Mouse (Mus musculus) liver, embryonic 13.5 days (tissue): ENCODE results near the gene Tns3. TPM values are rescaled to one million over a fixed set of nuclear protein-coding genes. Genes with fewer than 3 reads are reported as not detected.
"Not testable (repeated sequence)": the region's sequence is repeated elsewhere in the genome, so short reads cannot be mapped to it uniquely, and the experiment has no call there.

Experiments
- ATAC-seq: fragments of 200-750 bp; cut with Nextera tagmentation; 2 replicates; pipeline ENCODE4 v1.8.0; 2017; ENCODE audit warnings: low read depth, mild to moderate bottlenecking, moderate number of reproducible peaks, moderate library complexity
- DNase-seq: peaks from one replicate; pipeline ENCODE4 v3.0.0; 2022
- H3K27ac ChIP-seq: fragments of 300-500 bp; sonication (generic); 2 replicates; pipeline ENCODE4 v1.5.1; 2015; ENCODE audit warnings: moderate library complexity, mild to moderate bottlenecking, inconsistent platforms
- H3K27me3 ChIP-seq: fragments of 300-500 bp; sonication (generic); 2 replicates; pipeline ENCODE4 v1.6.1; 2015; ENCODE audit warnings: mild to moderate bottlenecking, inconsistent platforms
- H3K36me3 ChIP-seq: fragments of 300-500 bp; sonication (generic); 2 replicates; pipeline ENCODE4 v1.6.1; 2015; ENCODE audit warnings: mild to moderate bottlenecking, inconsistent platforms
- H3K4me1 ChIP-seq: fragments of 300-500 bp; sonication (generic); replicated peaks from 2 replicates; pipeline ENCODE4 v1.6.1; 2015; ENCODE audit warnings: inconsistent platforms
- H3K4me2 ChIP-seq: fragments of 300-500 bp; sonication (generic); 2 replicates; pipeline ENCODE4 v1.6.1; 2015; ENCODE audit warnings: inconsistent platforms, mild to moderate bottlenecking, moderate library complexity
- H3K4me3 ChIP-seq: fragments of 300-500 bp; sonication (generic); replicated peaks from 2 replicates; pipeline ENCODE4 v1.5.1; 2015; ENCODE audit warnings: mild to moderate bottlenecking, inconsistent platforms
- H3K9ac ChIP-seq: fragments of 300-500 bp; sonication (generic); 2 replicates; pipeline ENCODE4 v1.6.1; 2015; ENCODE audit warnings: mild to moderate bottlenecking, inconsistent platforms
- H3K9me3 ChIP-seq: fragments of 300-500 bp; sonication (generic); replicated peaks from 2 replicates; pipeline ENCODE4 v1.6.1; 2016; ENCODE audit warnings: inconsistent platforms
- WGBS: fragments of 180-500 bp; shearing (Covaris S2); methylation state at CpG from one replicate; pipeline ENCODE4 v1.1.7; 2015; ENCODE audit not compliant: insufficient replicate concordance; 5-methylcytosine and 5-hydroxymethylcytosine counted together
- polyA plus RNA-seq: library from polyadenylated mRNA; unstranded; fragments of >200 nt; fragmentation: Nextera tagmentation; extraction: Ambion mirVana; gene quantifications from 2 replicates; pipeline ENCODE4 v1.2.1, GENCODE M21; 2015

The Tns3 gene
- polyA plus RNA-seq, 1 experiment from 2014 or later: 2.8 TPM

DNA sequence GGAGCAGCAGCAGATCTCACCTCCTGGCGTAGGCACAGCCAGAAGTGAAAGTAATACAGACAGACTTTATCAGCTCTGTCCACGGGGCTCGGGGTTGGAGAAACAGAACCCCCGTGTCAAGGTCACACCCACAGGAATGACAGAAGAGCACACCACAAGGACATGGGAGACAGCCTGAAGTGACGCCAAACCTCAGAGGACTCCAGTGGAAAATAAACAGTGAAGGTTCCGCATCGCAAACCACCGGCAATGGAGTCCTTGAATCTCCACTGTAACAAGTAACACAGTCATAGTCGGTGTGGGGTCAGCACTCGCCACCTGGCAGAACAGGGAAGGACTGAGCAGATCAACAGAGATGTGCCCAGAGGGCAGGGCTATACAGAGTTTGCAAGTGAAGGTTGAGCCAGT lies 35.5 kb downstream of the Tns3 start:
- Histone ChIP-seq H3K9ac (no peak overlapping the region), H3K9me3 (no peaks in the 10 kb centered on the region), H3K27ac (no peak overlapping the region), H3K27me3 (peaks cover 23% of the 10 kb centered on the region), H3K36me3 (no peaks in the 10 kb centered on the region), H3K4me2 (peak overlapping the region; percentile 41), H3K4me1 (peaks cover 20% of the 10 kb centered on the region), H3K4me3 (peak overlapping the region; percentile 22; the same call in 1 of the 2 replicates)
- 31% methylated on average over 10 of the region's 10 CpGs for WGBS
- DNase-seq (no peak), ATAC-seq (peak; percentile 33; the same call in 1 of the 2 replicates)

DNA sequence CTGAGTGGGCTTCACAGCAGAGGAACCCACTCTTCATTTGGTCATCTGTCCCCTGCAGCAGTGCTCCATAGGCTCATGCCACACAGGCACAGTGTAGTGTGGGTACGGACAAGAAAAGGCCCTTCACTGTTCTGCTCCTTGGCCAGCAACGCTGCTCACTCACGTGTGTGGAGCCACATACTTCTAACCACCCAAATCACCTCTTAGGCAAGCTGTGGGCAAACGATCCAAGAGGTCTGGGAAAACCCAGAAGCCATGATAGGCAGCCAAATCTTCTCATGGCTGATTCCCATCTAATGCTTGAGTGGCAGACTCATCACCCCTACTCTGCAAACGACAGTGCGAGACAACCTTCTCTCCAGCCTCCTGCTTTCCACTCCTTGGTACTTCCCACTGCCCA lies 37.2 kb downstream of the Tns3 start:
- H3K4me3 ChIP-seq: no peak overlapping the region
- ATAC-seq (no peak), DNase-seq (no peak)
- WGBS: 71% methylated on average over 6 of the region's 6 CpGs
- H3K36me3 ChIP-seq: no peaks in the 10 kb centered on the region
- peaks cover 20% of the 10 kb centered on the region for H3K4me1 ChIP-seq
- no peak overlapping the region for H3K9ac ChIP-seq
- peaks cover 39% of the 10 kb centered on the region for H3K27me3 ChIP-seq
- no peaks in the 10 kb centered on the region for H3K9me3 ChIP-seq
- H3K27ac ChIP-seq: no peak overlapping the region
- no peak overlapping the region for H3K4me2 ChIP-seq

DNA sequence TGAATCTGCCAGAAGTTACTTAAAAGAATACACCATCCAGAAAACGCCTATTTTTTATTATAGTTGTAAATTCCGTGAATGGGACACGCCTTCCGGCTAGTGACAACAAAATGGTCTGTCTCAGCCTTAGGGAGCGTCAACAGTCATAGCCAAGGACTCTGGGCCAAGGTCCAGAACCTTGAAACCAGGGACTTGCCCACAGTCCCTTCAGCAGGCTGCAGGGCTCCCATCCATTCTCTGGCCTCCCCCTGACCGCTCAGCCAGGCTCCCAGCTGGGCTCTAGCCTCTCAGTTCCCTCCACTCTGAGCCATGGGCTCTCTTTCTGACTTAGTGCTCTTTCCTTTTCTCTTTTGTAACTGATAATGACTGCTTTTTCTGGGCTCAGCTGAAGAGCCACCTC lies 37.6 kb downstream of the Tns3 start:
- peaks cover 20% of the 10 kb centered on the region for H3K4me1 ChIP-seq
- ATAC-seq (no peak), DNase-seq (no peak)
- no peak overlapping the region for H3K4me2 ChIP-seq
- no peak overlapping the region for H3K9ac ChIP-seq
- H3K36me3 ChIP-seq: no peaks in the 10 kb centered on the region
- WGBS: 76% methylated on average over 6 of the region's 6 CpGs
- H3K4me3 ChIP-seq: no peak overlapping the region
- peaks cover 39% of the 10 kb centered on the region for H3K27me3 ChIP-seq
- H3K9me3 ChIP-seq: no peaks in the 10 kb centered on the region
- H3K27ac ChIP-seq: no peak overlapping the region

DNA sequence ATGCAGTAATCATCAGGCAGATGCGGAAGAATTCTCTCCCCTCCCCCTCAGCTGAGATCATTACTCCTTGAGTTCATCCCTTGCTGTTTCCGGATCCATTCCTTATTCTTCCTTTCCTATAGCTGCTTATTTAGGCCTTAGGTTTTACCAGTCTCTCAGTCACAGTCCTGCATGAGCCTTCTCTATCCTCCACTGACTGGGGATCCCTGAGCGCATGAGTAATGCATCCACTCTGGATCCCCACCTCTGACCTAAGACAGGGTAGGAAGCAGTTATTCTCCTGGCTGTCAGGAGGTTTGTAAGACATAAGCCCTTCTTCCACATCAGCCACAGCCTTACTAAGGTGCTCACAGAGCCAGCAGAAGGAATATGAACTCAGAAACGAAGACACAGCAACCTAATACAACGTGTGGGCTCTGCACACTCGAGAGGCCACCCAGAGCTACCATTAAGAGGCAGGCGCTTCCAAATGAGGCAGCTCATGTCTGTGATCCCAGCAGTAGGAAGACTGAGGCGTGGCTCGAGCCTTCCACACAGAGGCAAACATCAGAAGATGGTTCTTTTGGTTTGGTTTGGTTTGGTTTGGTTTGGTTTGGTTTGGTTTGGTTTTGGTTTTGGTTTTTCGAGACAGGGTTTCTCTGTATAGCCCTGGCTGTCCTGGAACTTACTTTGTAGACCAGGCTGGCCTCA lies 38.3 kb downstream of the Tns3 start:
- Histone ChIP-seq H3K9ac (no peak overlapping the region), H3K27me3 (peaks cover 39% of the 10 kb centered on the region), H3K4me3 (no peak overlapping the region), H3K36me3 (no peaks in the 10 kb centered on the region), H3K4me2 (no peak overlapping the region), H3K4me1 (peaks cover 20% of the 10 kb centered on the region), H3K27ac (no peak overlapping the region), H3K9me3 (no peaks in the 10 kb centered on the region)
- ATAC-seq (no peak), DNase-seq (no peak)
- WGBS: 65% methylated on average over 10 of the region's 10 CpGs

DNA sequence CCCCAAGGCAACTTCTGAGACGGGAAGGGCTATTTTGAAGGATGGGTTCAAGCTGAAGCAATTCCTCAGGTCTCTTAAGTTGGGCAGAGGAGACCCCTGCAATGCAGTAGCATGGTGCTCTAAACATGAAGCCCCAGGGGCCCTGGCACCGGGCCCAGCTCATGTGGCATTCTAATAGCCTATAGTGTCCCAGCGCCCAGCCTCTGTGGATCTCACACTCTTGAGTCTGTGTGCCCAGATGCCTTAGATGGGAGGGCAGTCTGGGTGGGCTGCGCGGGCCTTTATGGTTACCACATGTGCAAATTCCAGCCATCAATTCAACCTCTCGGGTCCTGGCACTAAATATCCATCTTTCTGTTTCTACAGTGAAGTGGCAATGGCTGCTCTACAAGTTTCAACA lies 38.9 kb downstream of the Tns3 start:
- no peak for DNase-seq
- Histone ChIP-seq H3K4me1 (peaks cover 20% of the 10 kb centered on the region), H3K4me3 (no peak overlapping the region), H3K9ac (no peak overlapping the region), H3K36me3 (no peaks in the 10 kb centered on the region), H3K27ac (no peak overlapping the region), H3K27me3 (peaks cover 39% of the 10 kb centered on the region), H3K9me3 (no peaks in the 10 kb centered on the region), H3K4me2 (no peak overlapping the region)
- ATAC-seq: no peak
- 68% methylated on average over 6 of the region's 6 CpGs for WGBS

DNA sequence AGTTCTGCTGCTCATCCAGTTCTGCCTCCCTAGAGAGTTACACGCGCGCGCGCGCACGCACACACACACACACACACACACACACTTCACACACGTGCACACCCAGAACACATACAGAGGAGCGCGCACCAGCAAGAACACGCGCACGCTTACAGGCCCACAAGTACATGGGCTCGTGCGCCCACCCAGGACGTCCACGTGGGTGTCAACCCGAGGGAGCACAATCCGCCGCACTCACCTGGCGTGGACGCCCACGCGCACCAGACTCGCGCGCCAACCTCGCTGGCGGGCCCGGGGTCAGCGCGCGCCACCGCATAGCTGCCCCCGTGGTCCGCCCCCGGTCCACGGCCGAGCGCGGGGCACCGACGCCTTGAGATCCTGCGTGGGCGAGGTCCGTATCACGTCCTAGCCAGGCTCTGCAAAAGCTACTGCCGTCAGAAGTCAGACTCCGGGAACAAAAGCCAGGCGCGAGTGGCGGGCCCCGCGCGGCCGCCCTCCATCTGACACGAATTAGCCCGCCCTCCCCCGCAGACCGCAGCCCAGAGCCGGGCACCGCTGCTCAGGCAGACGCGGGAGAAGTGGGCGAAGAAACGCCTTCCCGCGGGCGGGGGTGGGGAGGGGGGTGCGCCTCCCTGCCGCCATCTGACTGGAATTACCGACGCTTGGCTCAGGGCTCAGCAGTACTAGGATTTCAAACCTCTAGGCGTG lies 40.0 kb downstream of the Tns3 start:
- Histone ChIP-seq H3K27ac (no peak overlapping the region), H3K36me3 (no peaks in the 10 kb centered on the region), H3K4me1 (peaks cover 13% of the 10 kb centered on the region), H3K9me3 (no peaks in the 10 kb centered on the region), H3K9ac (peak overlapping the region; percentile 62), H3K27me3 (peaks cover 39% of the 10 kb centered on the region), H3K4me3 (peak overlapping the region; percentile 62), H3K4me2 (peak overlapping the region; percentile 78)
- 2% methylated on average over 72 of the region's 74 CpGs for WGBS
- no peak for DNase-seq
- no peak for ATAC-seq

DNA sequence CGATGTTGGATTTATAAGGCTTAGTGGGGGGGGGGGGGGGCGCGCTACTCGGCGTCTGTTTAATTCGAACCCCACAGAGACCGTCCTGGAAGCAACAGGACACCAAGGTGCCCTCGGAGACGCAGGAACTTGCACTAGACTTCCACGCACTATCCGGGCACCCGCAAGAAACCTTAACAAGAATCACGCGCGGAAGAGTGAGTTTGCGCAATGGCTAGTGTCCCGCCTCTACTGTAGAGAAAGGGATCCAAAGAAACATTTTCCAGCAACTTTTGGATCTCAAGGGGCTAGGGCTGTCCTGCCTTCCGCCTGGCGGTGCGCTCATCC lies 40.5 kb downstream of the Tns3 start:
- Histone ChIP-seq H3K4me2 (peak overlapping the region; percentile 78), H3K4me1 (peaks cover 7% of the 10 kb centered on the region), H3K9ac (peak overlapping the region; percentile 62; the same call in 1 of the 2 replicates), H3K4me3 (peak overlapping the region; percentile 62), H3K27ac (no peak overlapping the region), H3K27me3 (peaks cover 39% of the 10 kb centered on the region), H3K36me3 (no peaks in the 10 kb centered on the region), H3K9me3 (no peaks in the 10 kb centered on the region)
- 4% methylated on average over 20 of the region's 20 CpGs for WGBS
- no peak for ATAC-seq
- no peak for DNase-seq

DNA sequence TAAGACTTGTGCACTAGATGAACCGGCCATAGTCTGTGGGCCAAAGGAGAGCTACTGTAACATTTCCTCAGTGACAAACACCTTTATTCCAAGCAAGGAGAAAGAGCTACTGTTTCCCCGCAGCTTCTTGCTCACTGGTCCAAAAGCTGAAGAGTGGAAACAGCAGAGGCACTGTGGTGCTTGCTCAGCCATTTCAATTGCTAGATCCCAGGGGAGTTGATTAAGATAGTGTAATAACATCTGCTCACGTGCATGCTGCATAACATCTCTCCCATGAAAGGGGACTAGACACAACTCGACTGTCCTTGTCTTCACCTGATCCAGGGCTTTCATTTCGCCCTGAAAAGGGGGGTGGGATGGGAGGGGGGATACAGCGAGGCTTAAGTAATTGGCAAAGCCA lies 41.7 kb downstream of the Tns3 start:
- Histone ChIP-seq H3K27me3 (peaks cover 39% of the 10 kb centered on the region), H3K9ac (no peak overlapping the region), H3K4me1 (peaks cover 8% of the 10 kb centered on the region), H3K36me3 (no peaks in the 10 kb centered on the region), H3K9me3 (no peaks in the 10 kb centered on the region), H3K27ac (no peak overlapping the region), H3K4me2 (no peak overlapping the region), H3K4me3 (no peak overlapping the region)
- DNase-seq (no peak), ATAC-seq (no peak)
- WGBS: 51% methylated on average over 6 of the region's 6 CpGs

DNA sequence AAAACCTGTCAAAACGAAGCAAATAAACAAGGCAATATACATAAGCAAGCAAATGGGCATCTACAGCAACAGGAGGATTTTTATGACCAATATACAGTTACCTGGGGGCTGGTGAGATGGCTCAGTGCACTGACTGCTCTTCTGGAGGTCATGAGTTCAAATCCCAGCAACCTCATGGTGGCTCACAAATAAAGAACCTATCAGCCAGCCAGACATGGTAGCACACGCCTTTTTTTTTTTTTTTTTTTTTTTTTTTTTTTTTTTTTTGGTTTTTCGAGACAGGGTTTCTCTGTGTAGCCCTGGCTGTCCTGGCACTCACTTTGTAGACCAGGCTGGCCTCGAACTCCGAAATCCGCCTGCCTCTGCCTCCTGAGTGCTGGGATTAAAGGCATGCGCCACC lies 45.2 kb downstream of the Tns3 start:
- 70% methylated on average over 7 of the region's 7 CpGs for WGBS
- H3K4me1 ChIP-seq: peaks cover 13% of the 10 kb centered on the region
- ATAC-seq, H3K27ac ChIP-seq, H3K4me2 ChIP-seq, H3K9ac ChIP-seq, H3K9me3 ChIP-seq, H3K36me3 ChIP-seq, DNase-seq, H3K4me3 ChIP-seq: not testable (repeated sequence)
- H3K27me3 ChIP-seq: peaks cover 18% of the 10 kb centered on the region

DNA sequence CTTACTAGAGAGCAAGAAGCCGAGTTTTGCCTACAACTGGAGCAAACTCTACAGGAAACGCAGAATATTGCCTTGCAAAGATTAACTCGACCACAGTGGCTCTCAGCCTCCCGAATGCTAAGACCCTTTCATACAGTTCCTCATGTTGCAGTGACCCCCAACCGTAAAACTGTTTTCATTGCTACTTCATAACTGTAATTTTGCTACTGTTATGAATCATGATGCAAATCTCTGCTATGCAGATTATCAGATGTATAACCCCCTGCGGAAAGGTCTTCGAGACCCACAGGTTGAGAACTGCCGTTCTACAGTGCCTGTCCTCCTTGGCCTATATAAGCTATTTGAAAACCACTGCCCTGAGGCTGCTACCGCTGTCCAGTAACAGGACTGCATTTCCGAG lies 46.0 kb downstream of the Tns3 start:
- H3K27ac ChIP-seq: no peak overlapping the region
- 48% methylated on average over 10 of the region's 10 CpGs for WGBS
- DNase-seq (no peak), ATAC-seq (no peak)
- H3K27me3 ChIP-seq: peaks cover 10% of the 10 kb centered on the region
- H3K4me2 ChIP-seq: no peak overlapping the region
- H3K9ac ChIP-seq: no peak overlapping the region
- no peaks in the 10 kb centered on the region for H3K36me3 ChIP-seq
- peaks cover 11% of the 10 kb centered on the region for H3K4me1 ChIP-seq
- H3K9me3 ChIP-seq: no peaks in the 10 kb centered on the region
- H3K4me3 ChIP-seq: no peak overlapping the region

DNA sequence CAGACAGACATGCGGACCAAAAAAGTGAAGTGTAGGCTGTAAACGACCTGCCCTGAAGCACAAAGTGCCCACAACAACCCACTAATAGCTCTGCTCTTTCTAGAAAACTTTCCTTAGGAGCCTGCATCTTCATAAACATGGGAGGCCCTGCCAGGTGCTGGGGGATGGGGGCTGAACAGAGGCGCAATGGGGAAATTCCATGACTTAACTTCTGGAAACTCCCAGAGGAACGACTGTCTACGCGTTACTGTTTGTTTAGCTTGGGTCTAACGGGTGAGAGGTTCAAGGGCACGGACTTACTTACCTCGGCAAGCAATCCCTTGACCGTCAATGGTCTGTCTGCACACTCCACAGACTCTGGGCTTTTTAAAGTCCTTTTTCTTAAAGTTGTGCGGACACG lies 48.9 kb downstream of the Tns3 start:
- Histone ChIP-seq H3K9me3 (no peaks in the 10 kb centered on the region), H3K9ac (no peak overlapping the region), H3K36me3 (no peaks in the 10 kb centered on the region), H3K4me1 (peaks cover 11% of the 10 kb centered on the region), H3K27me3 (no peaks in the 10 kb centered on the region), H3K27ac (no peak overlapping the region), H3K4me2 (no peak overlapping the region), H3K4me3 (no peak overlapping the region)
- DNase-seq: no peak
- 68% methylated on average over 12 of the region's 12 CpGs for WGBS
- no peak for ATAC-seq

DNA sequence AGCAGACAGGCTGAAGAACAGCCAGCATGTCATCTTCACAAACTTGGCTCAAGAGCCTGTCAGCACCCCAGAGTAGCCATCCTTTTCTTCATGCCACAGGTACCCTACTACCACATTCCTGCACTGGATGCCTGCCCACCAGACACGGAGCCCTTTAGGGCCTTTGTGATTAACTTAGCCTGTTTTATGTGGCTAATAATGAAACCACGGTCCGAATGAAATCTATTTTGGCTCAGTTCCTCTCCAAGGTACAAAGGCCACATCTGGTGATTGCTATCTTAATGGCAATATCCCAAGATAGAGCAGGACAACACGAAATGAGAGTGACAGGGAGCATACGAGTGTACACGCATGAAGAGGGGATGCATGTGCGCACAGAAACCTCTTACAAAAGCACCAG lies 53.9 kb downstream of the Tns3 start:
- DNase-seq (no peak), ATAC-seq (no peak)
- Histone ChIP-seq H3K9ac (no peak overlapping the region), H3K4me3 (no peak overlapping the region), H3K27ac (no peak overlapping the region), H3K36me3 (no peaks in the 10 kb centered on the region), H3K9me3 (no peaks in the 10 kb centered on the region), H3K4me2 (no peak overlapping the region), H3K27me3 (no peaks in the 10 kb centered on the region), H3K4me1 (peaks cover 4% of the 10 kb centered on the region)
- WGBS: 76% methylated on average over 7 of the region's 7 CpGs
